Mouse (Mus musculus) CH12.LX (cell line): ENCODE data around the gene Necab2.

Experiments used
- CTCF ChIP-seq, 2 experiments: IDR thresholded peaks in 1 of 2; conservative IDR thresholded peaks in 1 of 2; 2 replicates each; pipeline ENCODE4 v1.5.1; 2011 to 2012; ENCODE audit warnings: low read depth in 2 of 2, low read length in 2 of 2, improper control_type of control experiment in 1 of 2, inconsistent platforms in 1 of 2, mild to moderate bottlenecking in 1 of 2, moderate library complexity in 1 of 2
- HCFC1 ChIP-seq: IDR thresholded peaks from 2 replicates; pipeline ENCODE4 v1.6.1; 2012; ENCODE audit warnings: low read depth, mild to moderate bottlenecking, inconsistent platforms, low read length, improper control_type of control experiment
- POLR2A ChIP-seq: IDR thresholded peaks from 2 replicates; pipeline ENCODE4 v1.6.1; 2011; ENCODE audit warnings: low read depth, mild to moderate bottlenecking, improper control_type of control experiment, low read length
- USF1 ChIP-seq: IDR thresholded peaks from 2 replicates; pipeline ENCODE4 v1.6.1; 2014; ENCODE audit warnings: low read depth, mild to moderate bottlenecking, inconsistent platforms, low read length, improper control_type of control experiment

DNA sequence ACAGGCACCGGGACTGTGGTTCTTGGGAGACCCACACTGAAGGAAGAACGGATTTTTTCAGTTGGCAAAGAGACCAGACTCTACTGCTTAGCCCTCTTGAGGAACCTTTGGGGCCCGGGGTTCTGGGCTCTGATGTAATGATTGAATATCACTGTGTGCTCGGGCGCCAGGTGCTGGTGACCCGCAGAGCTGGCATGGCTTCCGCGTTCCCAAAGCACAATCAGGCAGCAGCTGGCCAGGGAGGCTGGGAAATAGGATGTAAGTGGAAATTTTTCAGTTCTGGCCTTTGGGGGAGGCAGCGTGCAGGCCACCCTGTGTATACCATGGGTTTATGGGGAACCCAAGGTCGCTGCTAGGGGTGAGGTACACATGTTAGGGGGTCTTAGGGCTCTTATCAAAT is 20.3 kb downstream of the Necab2 start:
- TF ChIP-seq HCFC1 (no peak), USF1 (no peak), POLR2A (no peak), CTCF (conservative IDR thresholded peaks at IDR 0.05 in 1 of 2, IDR thresholded peaks at IDR 0.05 in 1 of 2; ENCODE audit: low read depth in 2 of 2, low read length in 2 of 2) (no peak)
